Mouse (Mus musculus) liver, embryonic 16.5 days (tissue): Measurements from ENCODE around the gene Rab11fip5. TPM values are rescaled to one million over a fixed set of nuclear protein-coding genes. Genes with fewer than 3 reads are reported as not detected.

Source experiments
- microRNA-seq: library from miRNA; unstranded; fragments of <30 nt; microRNA quantifications from one replicate; pipeline ENCODE4, GENCODE M21; 2016
- polyA plus RNA-seq: library from polyadenylated mRNA; unstranded; fragments of >200 nt; fragmentation: Nextera tagmentation; extraction: Ambion mirVana; gene quantifications from 2 replicates; pipeline ENCODE4 v1.2.1, GENCODE M21; 2015

Gene Rab11fip5
- polyA plus RNA-seq, 1 experiment from 2014 or later, result 1.0 TPM

Small RNAs within 50 kb of the gene (microRNA-seq; reads per million reads assigned to microRNA genes)
- gene Mir705, result not detected

Other genes starting within 250 kb of the Rab11fip5 start
- 29.0 and 30.2 TPM in 2 replicates for gene Spr, start 236.9 kb downstream of the Rab11fip5 start, polyA plus RNA-seq
- not detected in 2 replicates for gene Emx1, start 187.2 kb downstream of the Rab11fip5 start, polyA plus RNA-seq
- gene Sfxn5, start 41.2 kb downstream of the Rab11fip5 start, polyA plus RNA-seq, result 1.8 and 2.0 TPM in 2 replicates
- not detected in 2 replicates for gene Noto, start 49.3 kb upstream of the Rab11fip5 start, polyA plus RNA-seq
- gene Smyd5, start 57.4 kb upstream of the Rab11fip5 start, polyA plus RNA-seq, result 18.1 and 18.9 TPM in 2 replicates
- 224 and 249 TPM in 2 replicates for gene Cct7, start 76.9 kb upstream of the Rab11fip5 start, polyA plus RNA-seq
- gene Pradc1, start 77.3 kb upstream of the Rab11fip5 start, polyA plus RNA-seq, result 23.4 and 23.9 TPM in 2 replicates
- gene Fbxo41, start 128.4 kb upstream of the Rab11fip5 start, polyA plus RNA-seq, result not detected in 2 replicates
- gene Egr4, start 139.0 kb upstream of the Rab11fip5 start, polyA plus RNA-seq, result not detected in 2 replicates
- 1.5 TPM in 2 replicates for gene Alms1, start 212.9 kb upstream of the Rab11fip5 start, polyA plus RNA-seq